Mouse (Mus musculus) lung, postnatal 0 days (tissue): ENCODE measurements around the gene Ephb2.

Experiments used
- CTCF ChIP-seq: IDR thresholded peaks from 2 replicates; pipeline ENCODE4 v1.5.1; 2016; ENCODE audit warnings: antibody characterized with exemption, mild to moderate bottlenecking
- EP300 ChIP-seq: IDR thresholded peaks from 2 replicates; pipeline ENCODE4 v1.6.1; 2016; ENCODE audit warnings: antibody characterized with exemption, mild to moderate bottlenecking, control low read depth

DNA sequence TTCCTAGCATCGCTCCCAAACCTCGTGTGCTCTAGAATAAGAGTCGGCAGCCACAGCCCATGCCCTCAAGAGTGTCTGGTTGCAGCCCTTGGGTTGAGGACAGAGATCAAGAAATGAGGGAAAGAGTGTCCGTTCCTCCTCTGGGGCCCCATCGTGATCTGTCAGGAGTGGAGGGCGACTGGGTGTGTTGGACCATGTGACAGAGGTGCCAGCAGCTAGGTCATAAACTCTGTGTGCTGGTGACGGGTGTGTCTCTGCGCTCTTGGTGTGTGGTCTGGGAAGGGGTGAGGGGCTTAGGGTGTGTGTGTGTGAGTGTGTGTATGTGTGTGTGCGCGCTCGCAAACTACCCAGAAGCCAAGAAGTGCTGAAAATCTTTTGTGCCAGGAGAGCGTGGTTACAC lies 17.2 kb upstream of the Ephb2 start:
- TF ChIP-seq CTCF (no peak), EP300 (no peak)
